Mouse (Mus musculus): ENCODE measurements around the gene Il10ra.

GRCm38 (mm10) chr9:45241397-45241796 lies 27.6 kb downstream of the Il10ra start:
- no peak for TF ChIP-seq CTCF (IDR thresholded peaks at IDR 0.05; ENCODE audit: extremely low read depth, insufficient read depth, low read length)
- no peak for TF ChIP-seq POLR2A (IDR thresholded peaks at IDR 0.05; ENCODE audit: extremely low read depth, insufficient read depth, low read length)
